Mouse (Mus musculus) common myeloid progenitor, adult 5-6 weeks (primary cell): ENCODE data around the gene Plppr4. TPM values are rescaled to one million over a fixed set of nuclear protein-coding genes. Genes with fewer than 3 reads are reported as not detected.

ENCODE experiments used
- ATAC-seq: replicated peaks from 2 replicates; pipeline ENCODE4 v1.8.0; 2016; ENCODE audit warnings: low read depth, mild to moderate bottlenecking, moderate TSS enrichment, inconsistent platforms; ENCODE audit not compliant: poor library complexity, severe bottlenecking
- total RNA-seq: library from RNA; stranded (forward); fragments of 200-1000, 187-1606 nt; gene quantifications from 2 replicates; pipeline ENCODE4 v1.2.3, GENCODE M21; 2017

The Plppr4 gene
- total RNA-seq, 1 experiment from 2014 or later = not detected

- ATAC-seq = no peak
These were observed 59.9 kb downstream of the Plppr4 start for GRCm38 (mm10) chr3:117300735-117301271.

GRCm38 (mm10) chr3:117297735-117298134 is 62.9 kb downstream of the Plppr4 start:
- ATAC-seq = peak; percentile 86

GRCm38 (mm10) chr3:117294308-117294925 is 66.3 kb downstream of the Plppr4 start:
- ATAC-seq = no peak

Other genes starting within 250 kb of the Plppr4 start
- gene Plppr5, start 214.0 kb upstream of the Plppr4 start, total RNA-seq = not detected in 2 replicates